Mouse (Mus musculus) myocyte (in vitro differentiated cells): ENCODE measurements around the gene Msh5.

Source experiments
- CEBPB ChIP-seq: IDR thresholded peaks from 2 replicates; pipeline ENCODE4 v1.6.1; 2011; ENCODE audit warnings: mild to moderate bottlenecking, moderate library complexity; ENCODE audit not compliant: poor library complexity, insufficient read depth, severe bottlenecking
- E2F4 ChIP-seq: IDR thresholded peaks from one replicate; pipeline ENCODE4 v1.6.1; 2011; ENCODE audit warnings: mild to moderate bottlenecking, control low read depth, moderate library complexity; ENCODE audit not compliant: insufficient read depth
- MAX ChIP-seq: IDR thresholded peaks from one replicate; pipeline ENCODE4 v1.6.1; 2011; ENCODE audit warnings: low read depth, mild to moderate bottlenecking, control low read depth
- MYOD1 ChIP-seq, 3 experiments: IDR thresholded peaks; one replicate each; pipeline ENCODE4 v1.6.1; 2011; ENCODE audit warnings: control low read depth in 2 of 3, low read depth in 2 of 3, mild to moderate bottlenecking in 2 of 3, moderate library complexity in 1 of 3; ENCODE audit not compliant: insufficient read length in 2 of 3, control insufficient read depth in 1 of 3
- MYOG ChIP-seq, 3 experiments: IDR thresholded peaks; one replicate each; pipeline ENCODE4 v1.6.1; 2011; ENCODE audit warnings: control low read depth in 2 of 3, low read depth in 2 of 3, mild to moderate bottlenecking in 2 of 3; ENCODE audit not compliant: insufficient read length in 2 of 3, control insufficient read depth in 1 of 3, insufficient read depth in 1 of 3
- POLR2A ChIP-seq: IDR thresholded peaks from one replicate; pipeline ENCODE4 v1.6.1; 2011; ENCODE audit warnings: low read depth, mild to moderate bottlenecking, control low read depth, moderate library complexity; ENCODE audit not compliant: insufficient read length
- POLR2AphosphoS2 ChIP-seq: IDR thresholded peaks from one replicate; pipeline ENCODE4 v1.6.1; 2011; ENCODE audit warnings: low read depth, control low read depth; ENCODE audit not compliant: insufficient read length
- REST ChIP-seq: IDR thresholded peaks from one replicate; pipeline ENCODE4 v1.6.1; 2011; ENCODE audit warnings: mild to moderate bottlenecking, control low read depth, moderate library complexity; ENCODE audit not compliant: insufficient read depth, insufficient read length
- SRF ChIP-seq: IDR thresholded peaks from one replicate; pipeline ENCODE4 v1.6.1; 2011; ENCODE audit warnings: low read depth; ENCODE audit not compliant: control insufficient read depth, insufficient read length
- TCF12 ChIP-seq: IDR thresholded peaks from one replicate; pipeline ENCODE4 v1.6.1; 2011; ENCODE audit warnings: mild to moderate bottlenecking, control low read depth; ENCODE audit not compliant: poor library complexity, insufficient read depth, severe bottlenecking
- TCF3 ChIP-seq: IDR thresholded peaks from one replicate; pipeline ENCODE4 v1.6.1; 2011; ENCODE audit warnings: low read depth, control low read depth; ENCODE audit not compliant: insufficient read length
- USF1 ChIP-seq: IDR thresholded peaks from one replicate; pipeline ENCODE4 v1.6.1; 2011; ENCODE audit warnings: low read depth, mild to moderate bottlenecking, control low read depth, moderate library complexity

DNA sequence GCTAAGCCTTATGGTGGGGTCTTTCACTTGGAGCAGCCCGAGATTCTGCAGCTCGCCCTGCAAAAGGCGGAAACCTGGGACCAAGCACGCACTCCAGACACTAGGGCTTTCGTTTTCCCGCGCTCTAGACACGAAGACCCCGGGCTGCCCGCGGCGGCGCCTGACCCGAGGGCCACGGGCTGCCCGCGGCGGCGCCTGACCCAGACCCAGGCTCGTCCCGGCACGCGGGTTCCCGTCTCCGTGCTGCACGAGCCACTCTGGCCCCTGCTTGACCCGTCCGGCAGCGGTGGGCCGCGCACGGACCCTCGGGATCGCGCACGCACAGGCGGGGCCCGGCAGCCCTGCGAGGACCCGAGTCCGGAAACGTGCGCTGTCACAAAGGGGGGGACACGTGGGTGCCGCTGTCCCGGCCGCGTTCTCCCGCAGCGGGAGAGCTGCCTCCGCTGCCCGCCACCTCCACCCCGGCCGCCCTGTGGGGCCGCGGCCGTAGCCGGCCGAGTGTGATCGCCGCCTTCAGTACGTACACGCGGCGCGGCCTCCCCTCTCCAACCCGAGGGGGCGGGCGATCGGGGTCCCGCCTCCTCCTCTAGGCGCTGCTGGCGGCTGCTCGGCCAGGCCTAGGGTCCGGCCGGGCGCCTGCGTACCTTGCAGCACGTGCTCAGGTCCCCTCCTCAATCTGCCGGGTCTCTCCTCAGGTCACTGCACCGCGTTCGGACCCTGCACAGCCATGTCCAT lies 45.7 kb downstream of the Msh5 start, which contains the start of gene Vars:
- TF ChIP-seq POLR2A: peak; percentile 77
- TF ChIP-seq TCF12: no peak
- no peak for TF ChIP-seq TCF3
- no peak for TF ChIP-seq USF1
- TF ChIP-seq POLR2AphosphoS2: peak; percentile 78
- no peak for TF ChIP-seq CEBPB
- peak; percentile 84 for TF ChIP-seq MAX
- peak in 2 of 3 experiments; percentile 4 to 21 for TF ChIP-seq MYOG (IDR thresholded peaks at IDR 0.05; ENCODE audit: control insufficient read depth in 1 of 3, insufficient read depth in 1 of 3, insufficient read length in 2 of 3, low read depth in 2 of 3)
- TF ChIP-seq REST: no peak
- no peak for TF ChIP-seq SRF
- TF ChIP-seq MYOD1 (IDR thresholded peaks at IDR 0.05; ENCODE audit: control insufficient read depth in 1 of 3, insufficient read length in 2 of 3, low read depth in 2 of 3): peak in 1 of 3 experiments; percentile 8
- TF ChIP-seq E2F4: peak; percentile 97
